Mouse (Mus musculus): ENCODE results near the gene Hhex. TPM values are rescaled to one million over a fixed set of nuclear protein-coding genes. Genes with fewer than 3 reads are reported as not detected.

The Hhex gene
- not detected for polyA plus RNA-seq (2017; shearing (Covaris generic))

DNA sequence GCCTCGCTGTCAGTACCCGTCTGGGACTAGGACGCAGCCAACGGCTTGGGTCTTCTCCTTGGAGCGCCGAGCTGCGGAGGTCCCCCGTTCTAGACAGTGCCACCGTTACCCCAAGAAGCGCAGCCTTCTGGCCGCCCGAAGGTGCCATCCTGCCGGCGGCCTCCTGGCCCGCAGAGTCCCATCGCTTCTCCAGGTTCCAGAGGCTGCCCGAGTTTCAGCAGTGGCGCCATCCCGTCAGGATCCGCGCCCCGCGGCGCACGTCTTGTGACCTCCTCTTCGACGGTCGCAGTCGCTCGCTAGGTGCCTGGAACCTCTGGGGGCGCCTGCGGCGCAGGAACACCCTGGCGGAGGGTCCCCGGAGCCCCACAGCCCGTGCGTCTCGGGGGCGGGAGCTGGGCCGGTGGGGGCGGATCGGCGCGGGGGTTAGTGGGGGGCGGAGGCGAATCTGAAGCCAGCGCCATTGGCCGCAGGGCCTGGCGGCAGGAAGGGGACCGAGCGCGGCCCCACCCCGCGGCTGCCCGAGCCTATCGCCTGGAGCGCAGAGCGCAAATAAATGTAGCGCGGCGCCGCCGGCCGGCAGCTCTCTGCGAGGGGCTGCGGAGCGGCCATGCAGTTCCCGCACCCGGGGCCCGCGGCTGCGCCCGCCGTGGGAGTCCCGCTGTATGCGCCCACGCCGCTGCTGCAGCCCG lies at the start of gene Hhex:
Gene Hhex (plus strand): TSS at position 548 of the 689 bp plus-strand sequence.

Other genes starting within 250 kb of the Hhex start
- gene March5, start 227.3 kb upstream of the Hhex start, polyA plus RNA-seq (2017; shearing (Covaris generic)), result 116 TPM
- gene Cpeb3, start 226.2 kb upstream of the Hhex start, polyA plus RNA-seq (2017; shearing (Covaris generic)), result 0.84 TPM
- 94.6 TPM for gene Ide, start 97.0 kb upstream of the Hhex start, polyA plus RNA-seq (2017; shearing (Covaris generic))
- 1.4 TPM for gene Kif11, start 58.4 kb upstream of the Hhex start, polyA plus RNA-seq (2017; shearing (Covaris generic))
- gene Exoc6, start 115.6 kb downstream of the Hhex start, polyA plus RNA-seq (2017; shearing (Covaris generic)), result 43.3 TPM

All from effector memory CD4-positive, alpha-beta T cell, adult 5 months (primary cell).